Mouse (Mus musculus): Measurements from ENCODE around the gene Fam71e2. TPM values are rescaled to one million over a fixed set of nuclear protein-coding genes. Genes with fewer than 3 reads are reported as not detected.

Gene Fam71e2
- polyA plus RNA-seq, 1 experiment from 2014 or later = not detected

- 0 out of 2 replicates have a peak, but pooled peaks cover 2% of the 10 kb centered on the region for H3K27me3 ChIP-seq (replicated peaks)
- H3K36me3 ChIP-seq = no peaks in the 10 kb centered on the region
- no peak overlapping the region for H3K27ac ChIP-seq (ENCODE audit: poor library complexity, severe bottlenecking)
- peaks cover 3% of the 10 kb centered on the region; the same call in 1 of the 2 replicates for H3K9me3 ChIP-seq (replicated peaks)
- H3K4me2 ChIP-seq = no peak overlapping the region
- no peak for ATAC-seq (ENCODE audit: insufficient number of reproducible peaks, low FRiP score)
- no peaks in the 10 kb centered on the region for H3K4me1 ChIP-seq (replicated peaks)
- no peak overlapping the region for H3K9ac ChIP-seq
- 46% methylated on average over 6 of the region's 6 CpGs for WGBS
- H3K4me3 ChIP-seq = no peak overlapping the region
These were observed 38.1 kb downstream of the Fam71e2 start for GRCm38 (mm10) chr7:4732968-4733392.

GRCm38 (mm10) chr7:4731090-4731489 is 40.0 kb downstream of the Fam71e2 start:
- Histone ChIP-seq H3K4me1 (replicated peaks) (no peaks in the 10 kb centered on the region), H3K9ac (no peak overlapping the region), H3K36me3 (no peaks in the 10 kb centered on the region), H3K4me3 (no peak overlapping the region), H3K4me2 (no peak overlapping the region), H3K27ac (ENCODE audit: poor library complexity, severe bottlenecking) (no peak overlapping the region), H3K9me3 (replicated peaks) (peaks cover 3% of the 10 kb centered on the region; the same call in 1 of the 2 replicates), H3K27me3 (replicated peaks) (0 out of 2 replicates have a peak, but pooled peaks cover 2% of the 10 kb centered on the region)
- 71% methylated on average over 5 of the region's 5 CpGs for WGBS
- no peak for ATAC-seq (ENCODE audit: insufficient number of reproducible peaks, low FRiP score)

GRCm38 (mm10) chr7:4725169-4725568 is 45.9 kb downstream of the Fam71e2 start, which contains the start of gene Tmem150b:
Tmem150b (minus strand) TSS chr7:4725249.
- H3K4me2 ChIP-seq = no peak within 1 kb of the TSS
- H3K27me3 ChIP-seq (replicated peaks) = 0 out of 2 replicates have a peak, but pooled peaks cover 6% of the 10 kb centered on the region
- WGBS = 57% methylated on average over 7 of the region's 7 CpGs
- no peak within 1 kb of the TSS for H3K27ac ChIP-seq (ENCODE audit: poor library complexity, severe bottlenecking)
- peaks cover 3% of the 10 kb centered on the region; the same call in 1 of the 2 replicates for H3K9me3 ChIP-seq (replicated peaks)
- H3K4me3 ChIP-seq = no peak within 1 kb of the TSS
- H3K9ac ChIP-seq = no peak within 1 kb of the TSS
- H3K36me3 ChIP-seq = no peaks in the 10 kb centered on the region
- no peaks in the 10 kb centered on the region for H3K4me1 ChIP-seq (replicated peaks)
- no peak for ATAC-seq (ENCODE audit: insufficient number of reproducible peaks, low FRiP score)

GRCm38 (mm10) chr7:4724359-4724758 is 46.7 kb downstream of the Fam71e2 start:
- H3K9me3 ChIP-seq (replicated peaks) = no peaks in the 10 kb centered on the region
- H3K27ac ChIP-seq (ENCODE audit: poor library complexity, severe bottlenecking) = no peak overlapping the region
- no peak overlapping the region for H3K4me2 ChIP-seq
- no peak for ATAC-seq (ENCODE audit: insufficient number of reproducible peaks, low FRiP score)
- no peaks in the 10 kb centered on the region for H3K4me1 ChIP-seq (replicated peaks)
- no peaks in the 10 kb centered on the region for H3K36me3 ChIP-seq
- no peak overlapping the region for H3K4me3 ChIP-seq
- 49% methylated on average over 3 of the region's 3 CpGs for WGBS
- no peak overlapping the region for H3K9ac ChIP-seq
- 0 out of 2 replicates have a peak, but pooled peaks cover 6% of the 10 kb centered on the region for H3K27me3 ChIP-seq (replicated peaks)

- Histone ChIP-seq H3K9me3 (replicated peaks) (no peaks in the 10 kb centered on the region), H3K27ac (ENCODE audit: poor library complexity, severe bottlenecking) (no peak overlapping the region), H3K36me3 (no peaks in the 10 kb centered on the region), H3K9ac (no peak overlapping the region), H3K4me2 (peak overlapping the region; percentile 58), H3K4me3 (peak overlapping the region; percentile 17), H3K27me3 (replicated peaks) (0 out of 2 replicates have a peak, but pooled peaks cover 6% of the 10 kb centered on the region), H3K4me1 (replicated peaks) (no peaks in the 10 kb centered on the region)
- 31% methylated on average over 12 of the region's 12 CpGs for WGBS
- ATAC-seq (ENCODE audit: insufficient number of reproducible peaks, low FRiP score) = no peak
These were observed 47.6 kb downstream of the Fam71e2 start for GRCm38 (mm10) chr7:4723508-4723907.

- no peaks in the 10 kb centered on the region for H3K27me3 ChIP-seq (replicated peaks)
- WGBS = 89% methylated on average over 3 of the region's 3 CpGs
These were observed 51.8 kb downstream of the Fam71e2 start for GRCm38 (mm10) chr7:4719276-4719675.

GRCm38 (mm10) chr7:4716955-4717354 is 54.1 kb downstream of the Fam71e2 start:
- WGBS = 66% methylated on average over 6 of the region's 6 CpGs
- H3K36me3 ChIP-seq = peaks cover 36% of the 10 kb centered on the region
- no peak overlapping the region for H3K4me3 ChIP-seq
- H3K27me3 ChIP-seq (replicated peaks) = no peaks in the 10 kb centered on the region
- no peaks in the 10 kb centered on the region for H3K4me1 ChIP-seq (replicated peaks)
- H3K4me2 ChIP-seq = no peak overlapping the region
- no peaks in the 10 kb centered on the region for H3K9me3 ChIP-seq (replicated peaks)
- H3K9ac ChIP-seq = no peak overlapping the region
- no peak overlapping the region for H3K27ac ChIP-seq (ENCODE audit: poor library complexity, severe bottlenecking)
- no peak for ATAC-seq (ENCODE audit: insufficient number of reproducible peaks, low FRiP score)

More at GRCm38 (mm10) chr7:4719276-4719675, 51.8 kb downstream of the Fam71e2 start:
- Histone ChIP-seq H3K9ac (no peak overlapping the region), H3K4me3 (no peak overlapping the region), H3K4me1 (replicated peaks) (no peaks in the 10 kb centered on the region), H3K4me2 (no peak overlapping the region), H3K27ac (ENCODE audit: poor library complexity, severe bottlenecking) (no peak overlapping the region), H3K9me3 (replicated peaks) (no peaks in the 10 kb centered on the region), H3K36me3 (peaks cover 15% of the 10 kb centered on the region)
- no peak for ATAC-seq (ENCODE audit: insufficient number of reproducible peaks, low FRiP score)

- no peak overlapping the region for H3K27ac ChIP-seq (ENCODE audit: poor library complexity, severe bottlenecking)
- H3K4me3 ChIP-seq = no peak overlapping the region
- no peaks in the 10 kb centered on the region for H3K4me1 ChIP-seq (replicated peaks)
- no peak overlapping the region for H3K4me2 ChIP-seq
- peaks cover 75% of the 10 kb centered on the region for H3K36me3 ChIP-seq
- 76% methylated on average over 3 of the region's 3 CpGs for WGBS
- no peak for ATAC-seq (ENCODE audit: insufficient number of reproducible peaks, low FRiP score)
- no peaks in the 10 kb centered on the region for H3K27me3 ChIP-seq (replicated peaks)
- H3K9ac ChIP-seq = no peak overlapping the region
- H3K9me3 ChIP-seq (replicated peaks) = no peaks in the 10 kb centered on the region
These were observed 58.5 kb downstream of the Fam71e2 start for GRCm38 (mm10) chr7:4712594-4712993.

- WGBS = 43% methylated on average over 18 of the region's 18 CpGs
- no peaks in the 10 kb centered on the region for H3K27me3 ChIP-seq (replicated peaks)
- ATAC-seq (ENCODE audit: insufficient number of reproducible peaks, low FRiP score) = no peak
- no peaks in the 10 kb centered on the region for H3K4me1 ChIP-seq (replicated peaks)
- no peak overlapping the region for H3K4me3 ChIP-seq
- H3K27ac ChIP-seq (ENCODE audit: poor library complexity, severe bottlenecking) = no peak overlapping the region
- no peaks in the 10 kb centered on the region for H3K9me3 ChIP-seq (replicated peaks)
- H3K4me2 ChIP-seq = no peak overlapping the region
- H3K36me3 ChIP-seq = peaks cover 67% of the 10 kb centered on the region
- H3K9ac ChIP-seq = no peak overlapping the region
These were observed 66.0 kb downstream of the Fam71e2 start for GRCm38 (mm10) chr7:4705098-4705497.

Other genes with a start within 250 kb of the Fam71e2 start
- gene Tnni3, start 247.1 kb downstream of the Fam71e2 start, polyA plus RNA-seq (2016; fragmentation: Nextera tagmentation; extraction: Ambion mirVana) = 1,739 and 1,749 TPM in 2 replicates
- gene Dnaaf3, start 238.8 kb downstream of the Fam71e2 start, polyA plus RNA-seq (2016; fragmentation: Nextera tagmentation; extraction: Ambion mirVana) = 0.54 and 0.83 TPM in 2 replicates
- 1.4 and 1.6 TPM in 2 replicates for gene Syt5, start 223.8 kb downstream of the Fam71e2 start, polyA plus RNA-seq (2016; fragmentation: Nextera tagmentation; extraction: Ambion mirVana)
- gene Ptprh, start 167.3 kb downstream of the Fam71e2 start, polyA plus RNA-seq (2016; fragmentation: Nextera tagmentation; extraction: Ambion mirVana) = not detected in 2 replicates
- gene Tmem86b, start 139.9 kb downstream of the Fam71e2 start, polyA plus RNA-seq (2016; fragmentation: Nextera tagmentation; extraction: Ambion mirVana) = 3.2 and 3.7 TPM in 2 replicates
- gene Ppp6r1, start 112.3 kb downstream of the Fam71e2 start, polyA plus RNA-seq (2016; fragmentation: Nextera tagmentation; extraction: Ambion mirVana) = 9.8 and 10.2 TPM in 2 replicates
- 78.2 and 84.7 TPM in 2 replicates for gene Hspbp1, start 86.2 kb downstream of the Fam71e2 start, polyA plus RNA-seq (2016; fragmentation: Nextera tagmentation; extraction: Ambion mirVana)
- 1.0 and 1.7 TPM in 2 replicates for gene Brsk1, start 80.7 kb downstream of the Fam71e2 start, polyA plus RNA-seq (2016; fragmentation: Nextera tagmentation; extraction: Ambion mirVana)
- 0.08 TPM in 1 of 2 replicates, not detected in the other for gene Tmem150b, start 46.1 kb downstream of the Fam71e2 start, polyA plus RNA-seq (2016; fragmentation: Nextera tagmentation; extraction: Ambion mirVana)
- 60.7 and 65.0 TPM in 2 replicates for gene Kmt5c, start 31.2 kb downstream of the Fam71e2 start, polyA plus RNA-seq (2016; fragmentation: Nextera tagmentation; extraction: Ambion mirVana)
- gene Cox6b2, start 18.2 kb downstream of the Fam71e2 start, polyA plus RNA-seq (2016; fragmentation: Nextera tagmentation; extraction: Ambion mirVana) = 41.0 and 44.4 TPM in 2 replicates
- 0.28 TPM in 1 of 2 replicates, not detected in the other for gene Il11, start 11.6 kb upstream of the Fam71e2 start, polyA plus RNA-seq (2016; fragmentation: Nextera tagmentation; extraction: Ambion mirVana)
- not detected in 2 replicates for gene Tmem190, start 11.6 kb upstream of the Fam71e2 start, polyA plus RNA-seq (2016; fragmentation: Nextera tagmentation; extraction: Ambion mirVana)
- gene Tmem238, start 18.4 kb upstream of the Fam71e2 start, polyA plus RNA-seq (2016; fragmentation: Nextera tagmentation; extraction: Ambion mirVana) = 4.6 and 4.8 TPM in 2 replicates
- 279 and 284 TPM in 2 replicates for gene Rpl28, start 21.6 kb upstream of the Fam71e2 start, polyA plus RNA-seq (2016; fragmentation: Nextera tagmentation; extraction: Ambion mirVana)
- 344 and 363 TPM in 2 replicates for gene Ube2s, start 41.3 kb upstream of the Fam71e2 start, polyA plus RNA-seq (2016; fragmentation: Nextera tagmentation; extraction: Ambion mirVana)
- 0.05 TPM in 1 of 2 replicates, not detected in the other for gene Shisa7, start 73.4 kb upstream of the Fam71e2 start, polyA plus RNA-seq (2016; fragmentation: Nextera tagmentation; extraction: Ambion mirVana)
- 3.9 and 4.4 TPM in 2 replicates for gene Isoc2b, start 99.0 kb upstream of the Fam71e2 start, polyA plus RNA-seq (2016; fragmentation: Nextera tagmentation; extraction: Ambion mirVana)
- 0.74 and 1.0 TPM in 2 replicates for gene Isoc2a, start 105.9 kb upstream of the Fam71e2 start, polyA plus RNA-seq (2016; fragmentation: Nextera tagmentation; extraction: Ambion mirVana)
- gene Gm36210, start 135.2 kb upstream of the Fam71e2 start, polyA plus RNA-seq (2016; fragmentation: Nextera tagmentation; extraction: Ambion mirVana) = 0.27 and 0.30 TPM in 2 replicates
- gene Zfp628, start 143.9 kb upstream of the Fam71e2 start, polyA plus RNA-seq (2016; fragmentation: Nextera tagmentation; extraction: Ambion mirVana) = 2.6 and 2.9 TPM in 2 replicates
- gene Nat14, start 150.7 kb upstream of the Fam71e2 start, polyA plus RNA-seq (2016; fragmentation: Nextera tagmentation; extraction: Ambion mirVana) = 4.6 and 5.5 TPM in 2 replicates
- 1.5 and 1.7 TPM in 2 replicates for gene Ssc5d, start 154.5 kb upstream of the Fam71e2 start, polyA plus RNA-seq (2016; fragmentation: Nextera tagmentation; extraction: Ambion mirVana)
- 2.1 and 2.6 TPM in 2 replicates for gene Sbk2, start 193.1 kb upstream of the Fam71e2 start, polyA plus RNA-seq (2016; fragmentation: Nextera tagmentation; extraction: Ambion mirVana)
- 0.08 and 0.17 TPM in 2 replicates for gene Sbk3, start 199.9 kb upstream of the Fam71e2 start, polyA plus RNA-seq (2016; fragmentation: Nextera tagmentation; extraction: Ambion mirVana)
- gene Zfp579, start 224.9 kb upstream of the Fam71e2 start, polyA plus RNA-seq (2016; fragmentation: Nextera tagmentation; extraction: Ambion mirVana) = 26.0 and 29.3 TPM in 2 replicates
- gene Zfp524, start 243.1 kb upstream of the Fam71e2 start, polyA plus RNA-seq (2016; fragmentation: Nextera tagmentation; extraction: Ambion mirVana) = 9.8 and 10.4 TPM in 2 replicates
- 28.9 and 31.2 TPM in 2 replicates for gene Fiz1, start 243.4 kb upstream of the Fam71e2 start, polyA plus RNA-seq (2016; fragmentation: Nextera tagmentation; extraction: Ambion mirVana)
- not detected in 2 replicates for gene Gm44973, start 244.2 kb upstream of the Fam71e2 start, polyA plus RNA-seq (2016; fragmentation: Nextera tagmentation; extraction: Ambion mirVana)
- 5.1 and 5.4 TPM in 2 replicates for gene Zfp865, start 249.1 kb upstream of the Fam71e2 start, polyA plus RNA-seq (2016; fragmentation: Nextera tagmentation; extraction: Ambion mirVana)
- 1.5 and 1.7 TPM in 2 replicates for gene Ccdc106, start 249.3 kb upstream of the Fam71e2 start, polyA plus RNA-seq (2016; fragmentation: Nextera tagmentation; extraction: Ambion mirVana)